Mouse (Mus musculus) kidney, adult 2 months (tissue): ENCODE measurements at regions not wholly inside any gene's neighbourhood (a gene's known extent, or its start where the extent isn't known, plus 50 kb on each side); places are given as distances from the start of the nearest gene placed in this dataset.

Experiments used
- CTCF ChIP-seq: fragments of 200-500 bp; conservative IDR thresholded peaks from 2 replicates; pipeline ENCODE4 v1.5.1; 2011; ENCODE audit warnings: low read depth, mild to moderate bottlenecking, control low read depth, low read length, moderate library complexity, mixed read lengths; ENCODE audit not compliant: insufficient read depth, insufficient read length
- POLR2A ChIP-seq: fragments of 200-500 bp; IDR thresholded peaks from one replicate; pipeline ENCODE4 v1.6.1; 2011; ENCODE audit warnings: low read depth, low read length, control low read depth

- no peak for TF ChIP-seq POLR2A
- TF ChIP-seq CTCF = no peak
Observed at GRCm38 (mm10) chr7:111968261-111968660, 55.0 kb upstream of the Usp47 start.
